Mouse (Mus musculus) cerebellum, adult 9-10 months (tissue): Measurements from ENCODE around the gene Cnpy1.
A peak's percentile ranks its signal among the peaks of the same experiment; 100 is the strongest.

Source experiments
- DNase-seq: peaks from one replicate; pipeline ENCODE4 v3.0.0; 2022

Gene Cnpy1

GRCm38 (mm10) chr5:28245574-28245973, at the start of gene Cnpy1:
Gene Cnpy1, minus strand, starts transcription at chr5:28245806.
- no peak for DNase-seq

GRCm38 (mm10) chr5:28293990-28294389, 48.4 kb upstream of the Cnpy1 start:
- peak; percentile 92 for DNase-seq

- no peak for DNase-seq
Measured at GRCm38 (mm10) chr5:28292281-28292680, 46.7 kb upstream of the Cnpy1 start.

- no peak for DNase-seq
Measured at GRCm38 (mm10) chr5:28291118-28291850, 45.7 kb upstream of the Cnpy1 start.

GRCm38 (mm10) chr5:28290630-28291029, 45.0 kb upstream of the Cnpy1 start:
- DNase-seq, result no peak

- DNase-seq, result peak; percentile 76
Measured at GRCm38 (mm10) chr5:28289111-28289510, 43.5 kb upstream of the Cnpy1 start.

- no peak for DNase-seq
Measured at GRCm38 (mm10) chr5:28277279-28277678, 31.7 kb upstream of the Cnpy1 start.

- DNase-seq, result no peak
Measured at GRCm38 (mm10) chr5:28272836-28273235, 27.2 kb upstream of the Cnpy1 start.

- DNase-seq, result no peak
Measured at GRCm38 (mm10) chr5:28269469-28269991, 23.9 kb upstream of the Cnpy1 start.

GRCm38 (mm10) chr5:28267576-28267975, 22.0 kb upstream of the Cnpy1 start:
- DNase-seq, result no peak

GRCm38 (mm10) chr5:28265653-28266052, 20.0 kb upstream of the Cnpy1 start:
- DNase-seq, result no peak

GRCm38 (mm10) chr5:28263852-28264251, 18.2 kb upstream of the Cnpy1 start:
- no peak for DNase-seq

- DNase-seq, result no peak
Measured at GRCm38 (mm10) chr5:28262070-28262469, 16.5 kb upstream of the Cnpy1 start.

GRCm38 (mm10) chr5:28259939-28260338, 14.3 kb upstream of the Cnpy1 start:
- no peak for DNase-seq

GRCm38 (mm10) chr5:28259385-28259784, 13.8 kb upstream of the Cnpy1 start:
- DNase-seq, result no peak

- no peak for DNase-seq
Measured at GRCm38 (mm10) chr5:28257816-28258215, 12.2 kb upstream of the Cnpy1 start.

- DNase-seq, result no peak
Measured at GRCm38 (mm10) chr5:28252999-28253398, 7.4 kb upstream of the Cnpy1 start.

- DNase-seq, result no peak
Measured at GRCm38 (mm10) chr5:28252260-28252659, 6.7 kb upstream of the Cnpy1 start.

- DNase-seq, result peak; percentile 94
Measured at GRCm38 (mm10) chr5:28251211-28251764, 5.7 kb upstream of the Cnpy1 start.

GRCm38 (mm10) chr5:28250479-28250878, 4.9 kb upstream of the Cnpy1 start:
- DNase-seq, result no peak

- no peak for DNase-seq
Measured at GRCm38 (mm10) chr5:28245121-28245520, 485 bp downstream of the Cnpy1 start.

- DNase-seq, result peak; percentile 73
Measured at GRCm38 (mm10) chr5:28243501-28244177, 2.0 kb downstream of the Cnpy1 start.

- no peak for DNase-seq
Measured at GRCm38 (mm10) chr5:28241423-28241822, 4.2 kb downstream of the Cnpy1 start.

GRCm38 (mm10) chr5:28239829-28240228, 5.8 kb downstream of the Cnpy1 start:
- peak; percentile 63 for DNase-seq
